Mouse (Mus musculus) intestine, embryonic 16.5 days (tissue): ENCODE results near the gene Olfr1417. TPM values are rescaled to one million over a fixed set of nuclear protein-coding genes. Genes with fewer than 3 reads are reported as not detected.

Experiments
- polyA plus RNA-seq: library from polyadenylated mRNA; unstranded; fragments of >200 nt; fragmentation: Nextera tagmentation; extraction: Ambion mirVana; gene quantifications from 2 replicates; pipeline ENCODE4 v1.2.1, GENCODE M21; 2015

Gene Olfr1417
- polyA plus RNA-seq, 1 experiment from 2014 or later: not detected

Other genes starting within 250 kb of the Olfr1417 start
- gene Ms4a6d, start 234.4 kb downstream of the Olfr1417 start, polyA plus RNA-seq: 4.9 and 6.0 TPM in 2 replicates
- gene Ms4a2, start 215.5 kb downstream of the Olfr1417 start, polyA plus RNA-seq: 0.15 and 0.40 TPM in 2 replicates
- gene Ms4a3, start 198.4 kb downstream of the Olfr1417 start, polyA plus RNA-seq: 0.42 TPM in 1 of 2 replicates, not detected in the other
- not detected in 2 replicates for gene Oosp2, start 178.7 kb downstream of the Olfr1417 start, polyA plus RNA-seq
- not detected in 2 replicates for gene Oosp1, start 148.1 kb downstream of the Olfr1417 start, polyA plus RNA-seq
- not detected in 2 replicates for gene Oosp3, start 142.2 kb downstream of the Olfr1417 start, polyA plus RNA-seq
- not detected in 2 replicates for gene Gif, start 91.7 kb downstream of the Olfr1417 start, polyA plus RNA-seq
- 56.3 and 62.2 TPM in 2 replicates for gene Mrpl16, start 68.8 kb downstream of the Olfr1417 start, polyA plus RNA-seq
- 55.8 and 70.2 TPM in 2 replicates for gene Stx3, start 19.8 kb downstream of the Olfr1417 start, polyA plus RNA-seq
- not detected in 2 replicates for gene Olfr1418, start 21.8 kb upstream of the Olfr1417 start, polyA plus RNA-seq
- not detected in 2 replicates for gene Olfr1419, start 35.9 kb upstream of the Olfr1417 start, polyA plus RNA-seq
- gene Olfr1420, start 47.3 kb upstream of the Olfr1417 start, polyA plus RNA-seq: not detected in 2 replicates
- gene Patl1, start 73.2 kb upstream of the Olfr1417 start, polyA plus RNA-seq: 17.3 and 18.8 TPM in 2 replicates
- gene Osbp, start 126.7 kb upstream of the Olfr1417 start, polyA plus RNA-seq: 3.3 and 3.8 TPM in 2 replicates
- not detected in 2 replicates for gene Olfr1423, start 202.1 kb upstream of the Olfr1417 start, polyA plus RNA-seq
- gene Olfr1424, start 223.5 kb upstream of the Olfr1417 start, polyA plus RNA-seq: not detected in 2 replicates
- gene Olfr1425, start 238.5 kb upstream of the Olfr1417 start, polyA plus RNA-seq: not detected in 2 replicates